In genomic region chr13:73277797-73278196, GRCm38 (mm10) we compare ENCODE assay signal across 20 mouse cellular contexts. TPM values are rescaled to one million over a fixed set of nuclear protein-coding genes. Genes with fewer than 3 reads are reported as not detected.
DNase-seq lines count a peak whose midpoint lies in the region; ATAC-seq and TF ChIP-seq lines count a peak whose summit lies in the region.
"Had no signal": no experiment of that assay in that cellular context is flagged by ENCODE, and none has a peak within 500 bp of the region (broad histone marks: within the 10 kb centered on the region; RNA-seq: fewer than 3 reads in every experiment).

No protein-coding gene starts in this region.

- peaks cover 62% of the 10 kb centered on the region for H3K4me1 ChIP-seq in heart, embryonic 12.5 days (replicated peaks)
- peaks cover 38% of the 10 kb centered on the region for H3K4me1 ChIP-seq in heart, embryonic 16.5 days (ENCODE audit: control insufficient read depth, insufficient read depth, low read length)
- H3K4me1 ChIP-seq in liver, embryonic 11.5 days (replicated peaks; ENCODE audit: control insufficient read depth, insufficient read depth, low read length) = no peaks in the 10 kb centered on the region
- no peaks in the 10 kb centered on the region for H3K4me1 ChIP-seq in liver, postnatal 0 days (ENCODE audit: insufficient read depth)
- H3K4me1 ChIP-seq: forebrain, embryonic 13.5 days; hindbrain, embryonic 15.5 days; kidney, embryonic 15.5 days had no signal

- no peak overlapping the region for H3K4me2 ChIP-seq in heart, embryonic 12.5 days
- no peak overlapping the region for H3K4me2 ChIP-seq in heart, embryonic 16.5 days (ENCODE audit: low read depth, low read length)
- no peak overlapping the region for H3K4me2 ChIP-seq in liver, embryonic 11.5 days
- no peak overlapping the region for H3K4me2 ChIP-seq in liver, postnatal 0 days (ENCODE audit: low read depth, low read length)
- H3K4me2 ChIP-seq: forebrain, embryonic 13.5 days; hindbrain, embryonic 15.5 days; kidney, embryonic 15.5 days had no signal

- TF ChIP-seq CTCF in liver, postnatal 0 days (IDR thresholded peaks at IDR 0.05; ENCODE audit: low read depth) = no peak

- no peak for ATAC-seq in heart, embryonic 12.5 days (ENCODE audit: insufficient number of reproducible peaks, low FRiP score)
- ATAC-seq in heart, embryonic 16.5 days (replicated peaks; ENCODE audit: extremely low read depth, insufficient read depth, low FRiP score) = no peak
- ATAC-seq in liver, embryonic 11.5 days (replicated peaks; ENCODE audit: low FRiP score) = peak; percentile 57
- no peak for ATAC-seq in liver, postnatal 0 days
- ATAC-seq: forebrain, embryonic 13.5 days; forebrain, postnatal 0 days had no signal

- H3K27ac ChIP-seq in heart, embryonic 12.5 days (ENCODE audit: poor library complexity, severe bottlenecking) = peak overlapping the region; percentile 90
- peak overlapping the region; percentile 86 for H3K27ac ChIP-seq in heart, embryonic 16.5 days (ENCODE audit: low read length)
- no peak overlapping the region for H3K27ac ChIP-seq in liver, embryonic 11.5 days (ENCODE audit: low read depth, low read length)
- no peak overlapping the region for H3K27ac ChIP-seq in liver, postnatal 0 days (ENCODE audit: low read depth)
- H3K27ac ChIP-seq: embryonic facial prominence, embryonic 10.5 days; forebrain, embryonic 13.5 days; hindbrain, embryonic 15.5 days; kidney, embryonic 15.5 days had no signal

- H3K9me3 ChIP-seq in heart, embryonic 12.5 days (replicated peaks) = no peaks in the 10 kb centered on the region
- H3K9me3 ChIP-seq in heart, embryonic 16.5 days (replicated peaks; ENCODE audit: control insufficient read depth, low read length) = no peaks in the 10 kb centered on the region
- H3K9me3 ChIP-seq in liver, embryonic 11.5 days (ENCODE audit: control insufficient read depth, low read length) = no peaks in the 10 kb centered on the region
- no peaks in the 10 kb centered on the region for H3K9me3 ChIP-seq in liver, postnatal 0 days (ENCODE audit: low read length)
- H3K9me3 ChIP-seq: embryonic facial prominence, embryonic 10.5 days; forebrain, embryonic 13.5 days; hindbrain, embryonic 15.5 days; kidney, embryonic 15.5 days had no signal

- TF ChIP-seq EP300 in liver, postnatal 0 days (IDR thresholded peaks at IDR 0.05; ENCODE audit: low read depth) = no peak

- no peak for DNase-seq in heart, adult 9 months (ENCODE audit: low spot score in 2 of 2)
- DNase-seq in heart, adult 11 months = no peak
- DNase-seq in liver, embryonic 11.5 days (ENCODE audit: low spot score) = no peak
- no peak for DNase-seq in liver, postnatal 0 days
- DNase-seq in cerebellum, postnatal 4 days (ENCODE audit: low spot score in 2 of 2) = no peak
- DNase-seq: adrenal gland, adult 2 months; adrenal gland, postnatal 25 days; cerebellum, adult 18-20 months; cerebellum, adult 9-11 months; cerebellum, postnatal 36 days; forebrain, postnatal 0 days; gastrocnemius, postnatal 14 days; kidney, adult 2 months had no signal

- no peaks in the 10 kb centered on the region for H3K36me3 ChIP-seq in heart, embryonic 12.5 days
- no peaks in the 10 kb centered on the region for H3K36me3 ChIP-seq in heart, embryonic 16.5 days (ENCODE audit: control insufficient read depth, insufficient read depth)
- no peaks in the 10 kb centered on the region for H3K36me3 ChIP-seq in liver, embryonic 11.5 days (ENCODE audit: control insufficient read depth, insufficient read depth, low read length)
- no peaks in the 10 kb centered on the region for H3K36me3 ChIP-seq in liver, postnatal 0 days (replicated peaks; ENCODE audit: insufficient read depth, low read length)
- H3K36me3 ChIP-seq: embryonic facial prominence, embryonic 10.5 days; hindbrain, embryonic 15.5 days; kidney, embryonic 15.5 days had no signal

- no peak overlapping the region for H3K4me3 ChIP-seq in heart, embryonic 12.5 days
- H3K4me3 ChIP-seq in heart, embryonic 16.5 days (ENCODE audit: low read length) = no peak overlapping the region
- no peak overlapping the region for H3K4me3 ChIP-seq in liver, embryonic 11.5 days (ENCODE audit: low read depth, low read length)
- H3K4me3 ChIP-seq in liver, postnatal 0 days (ENCODE audit: low read depth, low read length) = no peak overlapping the region
- H3K4me3 ChIP-seq: embryonic facial prominence, embryonic 10.5 days; forebrain, embryonic 13.5 days; hindbrain, embryonic 15.5 days; kidney, embryonic 15.5 days had no signal

- H3K9ac ChIP-seq in heart, embryonic 12.5 days = no peak overlapping the region
- no peak overlapping the region for H3K9ac ChIP-seq in heart, embryonic 16.5 days (ENCODE audit: low read length)
- H3K9ac ChIP-seq in liver, embryonic 11.5 days (ENCODE audit: low read depth, low read length) = no peak overlapping the region
- no peak overlapping the region for H3K9ac ChIP-seq in liver, postnatal 0 days (replicated peaks)
- H3K9ac ChIP-seq: forebrain, embryonic 13.5 days; forebrain, postnatal 0 days; hindbrain, embryonic 15.5 days; kidney, embryonic 15.5 days had no signal

- 7% methylated on average over 1 of the region's 1 CpGs for WGBS in heart, embryonic 12.5 days
- 23% methylated on average over 1 of the region's 1 CpGs for WGBS in heart, embryonic 16.5 days
- WGBS in liver, embryonic 11.5 days = 17% methylated on average over 1 of the region's 1 CpGs
- WGBS in liver, postnatal 0 days (ENCODE audit: insufficient replicate concordance) = 18% methylated on average over 1 of the region's 1 CpGs

- H3K27me3 ChIP-seq in heart, embryonic 12.5 days (replicated peaks) = peaks cover 27% of the 10 kb centered on the region
- peaks cover 15% of the 10 kb centered on the region; the same call in 1 of the 2 replicates for H3K27me3 ChIP-seq in heart, embryonic 16.5 days (ENCODE audit: control insufficient read depth, insufficient read depth, low read length)
- peaks cover 33% of the 10 kb centered on the region for H3K27me3 ChIP-seq in liver, embryonic 11.5 days (replicated peaks; ENCODE audit: control insufficient read depth, insufficient read depth, low read length)
- peaks cover 16% of the 10 kb centered on the region for H3K27me3 ChIP-seq in liver, postnatal 0 days (ENCODE audit: insufficient read depth, low read length)

RNA-seq across cellular contexts. Expression of gene Irx4, which starts 17.5 kb away (rescaled TPM):
- polyA plus RNA-seq in heart, embryonic 12.5 days (2016; fragmentation: Nextera tagmentation; extraction: Ambion mirVana) = 62.4 and 65.9 TPM in 2 replicates
- 42.2 and 50.2 TPM in 2 replicates for polyA plus RNA-seq in heart, embryonic 16.5 days (2015; fragmentation: Nextera tagmentation; extraction: Ambion mirVana)
- polyA plus RNA-seq in liver, embryonic 11.5 days (2014; fragmentation: Nextera tagmentation; extraction: Ambion mirVana) = 0.17 TPM in 1 of 2 replicates, not detected in the other
- not detected in 2 replicates for polyA plus RNA-seq in liver, postnatal 0 days (2015; fragmentation: Nextera tagmentation; extraction: Ambion mirVana)
- polyA plus RNA-seq: adrenal gland, adult 2 months; forebrain, embryonic 13.5 days; forebrain, postnatal 0 days; gonadal fat pad, adult 2 months had no signal

RNA-seq across cellular contexts. Expression of gene Mrpl36, which starts 50.5 kb away (rescaled TPM):
- polyA plus RNA-seq in heart, embryonic 12.5 days (2016; fragmentation: Nextera tagmentation; extraction: Ambion mirVana) = 155 and 157 TPM in 2 replicates
- 138 TPM in 2 replicates for polyA plus RNA-seq in heart, embryonic 16.5 days (2015; fragmentation: Nextera tagmentation; extraction: Ambion mirVana)
- polyA plus RNA-seq in liver, embryonic 11.5 days (2014; fragmentation: Nextera tagmentation; extraction: Ambion mirVana) = 207 and 211 TPM in 2 replicates
- polyA plus RNA-seq in liver, postnatal 0 days (2015; fragmentation: Nextera tagmentation; extraction: Ambion mirVana) = 88.7 and 90.4 TPM in 2 replicates

RNA-seq across cellular contexts. Expression of gene Ndufs6, which starts 50.5 kb away (rescaled TPM):
- polyA plus RNA-seq in heart, embryonic 12.5 days (2016; fragmentation: Nextera tagmentation; extraction: Ambion mirVana) = 565 and 582 TPM in 2 replicates
- 798 and 819 TPM in 2 replicates for polyA plus RNA-seq in heart, embryonic 16.5 days (2015; fragmentation: Nextera tagmentation; extraction: Ambion mirVana)
- polyA plus RNA-seq in liver, embryonic 11.5 days (2014; fragmentation: Nextera tagmentation; extraction: Ambion mirVana) = 358 and 377 TPM in 2 replicates
- polyA plus RNA-seq in liver, postnatal 0 days (2015; fragmentation: Nextera tagmentation; extraction: Ambion mirVana) = 291 TPM in 2 replicates

Comparison
In these comparisons a context has a peak if more than half of its experiments do, and no peak if none do; other contexts are left out.
1. H3K27ac ChIP-seq: peak in heart, embryonic 12.5 days (single experiment) and heart, embryonic 16.5 days (single experiment); none in liver, embryonic 11.5 days (single experiment) and liver, postnatal 0 days (single experiment).
2. RNA of gene Irx4, which starts 17.5 kb away (polyA plus RNA-seq): 62.4 to 65.9 TPM in heart, embryonic 12.5 days and 42.2 to 50.2 TPM in heart, embryonic 16.5 days; 0.17 TPM in liver, embryonic 11.5 days and not detected in liver, postnatal 0 days; every median in the first group is over 10 times any median in the second.